In the genomic region with DNA sequence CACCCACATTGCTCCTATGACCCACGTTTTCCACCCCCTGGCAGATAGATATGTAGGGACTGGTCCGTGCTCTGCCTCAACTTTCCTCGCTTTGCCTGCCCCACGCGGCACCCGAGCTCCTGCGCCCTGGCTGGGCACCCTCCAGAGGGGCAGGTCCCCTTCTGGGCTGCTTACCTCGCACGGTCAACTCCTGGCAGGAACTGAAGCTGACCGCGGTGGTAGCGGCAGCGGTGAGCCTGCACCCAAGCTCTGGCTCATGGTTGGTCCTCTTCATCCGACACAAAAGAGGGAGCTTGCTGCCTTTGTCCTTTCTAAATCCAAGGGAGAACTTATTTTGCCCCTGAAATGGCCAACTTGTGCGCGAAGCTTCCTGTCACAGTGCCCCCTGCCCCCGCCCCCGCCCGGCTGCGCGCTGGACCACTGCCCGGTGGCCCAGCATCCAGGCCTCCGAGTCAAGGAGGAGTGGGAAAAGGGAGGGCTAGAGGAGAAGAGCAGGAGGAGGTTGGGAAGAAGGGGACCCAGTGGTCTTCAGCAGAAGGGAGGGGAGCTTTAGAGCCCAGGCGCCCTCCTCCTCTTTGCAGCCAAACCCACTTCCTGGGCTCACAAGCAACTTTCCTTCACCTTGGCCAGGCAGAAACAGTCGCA, we compare ENCODE assay signal across 8 mouse cellular contexts. TPM values are rescaled to one million over a fixed set of nuclear protein-coding genes. Genes with fewer than 3 reads are reported as not detected.
DNase-seq lines count a peak whose midpoint lies in the region; ATAC-seq lines count a peak whose summit lies in the region.

TSS of gene Grm3 (minus strand) at position 215 of the 645 bp plus-strand sequence.

- DNase-seq in adrenal gland, postnatal 14 days = peak; percentile 3
- no peak for DNase-seq in adrenal gland, postnatal 25 days
- peak; percentile 40 for DNase-seq in hindbrain, embryonic 10.5 days (ENCODE audit: low spot score)
- peak; percentile 47 for DNase-seq in limb, embryonic 11.5 days (ENCODE audit: low spot score)
- peak; percentile 37 for DNase-seq in right cerebral cortex, adult 18-20 months
- DNase-seq in gastrocnemius, postnatal 25 days = no peak

- peak within 1 kb of the TSS; percentile 37 for H3K9ac ChIP-seq in limb, embryonic 11.5 days (ENCODE audit: low read length)

- peaks cover 12% of the 10 kb centered on the region; the same call in 1 of the 2 replicates for H3K4me1 ChIP-seq in megakaryocyte, embryonic 14.5 days
- H3K4me1 ChIP-seq in hindbrain, embryonic 10.5 days (replicated peaks) = peaks cover 26% of the 10 kb centered on the region
- no peaks in the 10 kb centered on the region for H3K4me1 ChIP-seq in limb, embryonic 11.5 days (ENCODE audit: control insufficient read depth, insufficient read depth, low read length)

- H3K4me3 ChIP-seq in megakaryocyte, embryonic 14.5 days (replicated peaks) = peak within 1 kb of the TSS; percentile 70
- H3K4me3 ChIP-seq in hindbrain, embryonic 10.5 days = peak within 1 kb of the TSS; percentile 65
- peak within 1 kb of the TSS; percentile 30 for H3K4me3 ChIP-seq in limb, embryonic 11.5 days (ENCODE audit: low read depth, low read length)

- peaks cover 19% of the 10 kb centered on the region for H3K27me3 ChIP-seq in megakaryocyte, embryonic 14.5 days (replicated peaks)
- H3K27me3 ChIP-seq in hindbrain, embryonic 10.5 days (ENCODE audit: insufficient read depth, poor library complexity, severe bottlenecking) = peaks cover 25% of the 10 kb centered on the region
- H3K27me3 ChIP-seq in limb, embryonic 11.5 days (ENCODE audit: control insufficient read depth, insufficient read depth, low read length) = peaks cover 12% of the 10 kb centered on the region; the same call in 1 of the 2 replicates

- H3K36me3 ChIP-seq in megakaryocyte, embryonic 14.5 days (replicated peaks; ENCODE audit: low read length) = no peaks in the 10 kb centered on the region
- H3K36me3 ChIP-seq in hindbrain, embryonic 10.5 days = no peaks in the 10 kb centered on the region
- H3K36me3 ChIP-seq in limb, embryonic 11.5 days (ENCODE audit: control insufficient read depth, insufficient read depth, low read length) = no peaks in the 10 kb centered on the region

- H3K4me2 ChIP-seq in limb, embryonic 11.5 days (ENCODE audit: low read depth, severe bottlenecking) = peak within 1 kb of the TSS; percentile 83

- no peak for ATAC-seq in megakaryocyte, adult 5-6 weeks (ENCODE audit: poor library complexity, severe bottlenecking)
- peak; percentile 24; the same call in 1 of the 2 replicates for ATAC-seq in limb, embryonic 11.5 days (ENCODE audit: insufficient number of reproducible peaks, low FRiP score, low TSS enrichment, low read depth)

- H3K9me3 ChIP-seq in megakaryocyte, embryonic 14.5 days = peaks cover 7% of the 10 kb centered on the region; the same call in 1 of the 2 replicates
- no peaks in the 10 kb centered on the region for H3K9me3 ChIP-seq in hindbrain, embryonic 10.5 days
- no peaks in the 10 kb centered on the region for H3K9me3 ChIP-seq in limb, embryonic 11.5 days (ENCODE audit: control insufficient read depth, low read length)

- WGBS in hindbrain, embryonic 10.5 days = under 1% methylated on average over 25 of the region's 25 CpGs
- under 1% methylated on average over 25 of the region's 25 CpGs for WGBS in limb, embryonic 11.5 days

- H3K27ac ChIP-seq in hindbrain, embryonic 10.5 days = peak within 1 kb of the TSS; percentile 82
- no peak within 1 kb of the TSS for H3K27ac ChIP-seq in limb, embryonic 11.5 days (replicated peaks; ENCODE audit: low read depth, low read length)

RNA-seq across cellular contexts. Expression of gene Grm3, which starts in this region (rescaled TPM):
- 0.22 and 0.23 TPM in 2 replicates for total RNA-seq in adrenal gland, postnatal 14 days (2021)
- total RNA-seq in adrenal gland, postnatal 25 days (2021) = 0.12 TPM in 1 of 2 replicates, not detected in the other
- not detected in 2 replicates for polyA plus RNA-seq in megakaryocyte, embryonic 14.5 days (2012; ENCODE audit: insufficient read depth, low replicate concordance)
- total RNA-seq in megakaryocyte, adult 5-6 weeks (2015) = not detected in 2 replicates
- total RNA-seq in megakaryocyte, adult 5-6 weeks (2017) = not detected in 2 replicates
- 2.0 and 2.1 TPM in 2 replicates for polyA plus RNA-seq in hindbrain, embryonic 10.5 days (2016; fragmentation: Nextera tagmentation; extraction: Ambion mirVana)
- polyA plus RNA-seq in limb, embryonic 11.5 days (2014; fragmentation: Nextera tagmentation; extraction: Ambion mirVana) = 0.10 TPM in 1 of 2 replicates, not detected in the other
- not detected for total RNA-seq in gastrocnemius, postnatal 25 days (2021)

Comparison
In these comparisons a context has a peak if more than half of its experiments do, and no peak if none do; other contexts are left out.
1. Peak in DNase-seq in adrenal gland, postnatal 14 days; RNA of the gene not detected or under 1 TPM.
2. Peak in DNase-seq, ATAC-seq, H3K4me3 ChIP-seq, H3K9ac ChIP-seq and H3K4me2 ChIP-seq in limb, embryonic 11.5 days; RNA of the gene not detected or under 1 TPM.
3. DNase-seq: peak in hindbrain, embryonic 10.5 days (single experiment) and right cerebral cortex, adult 18-20 months (single experiment); none in adrenal gland, postnatal 25 days (single experiment) and gastrocnemius, postnatal 25 days (single experiment).
4. Peak in every context shown above with its lines, with median percentiles within 50 percentile points of each other: H3K4me3 ChIP-seq.